Mouse (Mus musculus) midbrain, embryonic 10.5 days (tissue): ENCODE data around the gene Tubb2a. TPM values are rescaled to one million over a fixed set of nuclear protein-coding genes. Genes with fewer than 3 reads are reported as not detected.

ENCODE experiments used
- DNase-seq: peaks from one replicate; pipeline ENCODE4 v3.0.0-alpha.2; 2017; ENCODE audit warnings: low spot score
- H3K27ac ChIP-seq: fragments of 300-500 bp; sonication (generic); replicated peaks from 2 replicates; pipeline ENCODE4 v1.5.1; 2016; ENCODE audit warnings: mild to moderate bottlenecking
- H3K27me3 ChIP-seq: fragments of 300-500 bp; sonication (generic); 2 replicates; pipeline ENCODE4 v1.6.1; 2016; ENCODE audit warnings: low read depth, mild to moderate bottlenecking; ENCODE audit not compliant: poor library complexity, severe bottlenecking
- H3K36me3 ChIP-seq: fragments of 300-500 bp; sonication (generic); 2 replicates; pipeline ENCODE4 v1.6.1; 2016; ENCODE audit warnings: mild to moderate bottlenecking, moderate library complexity
- H3K4me1 ChIP-seq: fragments of 300-500 bp; sonication (generic); 2 replicates; pipeline ENCODE4 v1.6.1; 2016
- H3K4me3 ChIP-seq: fragments of 300-500 bp; sonication (generic); 2 replicates; pipeline ENCODE4 v1.5.1; 2016; ENCODE audit warnings: mild to moderate bottlenecking, moderate library complexity
- H3K9me3 ChIP-seq: fragments of 300-500 bp; sonication (generic); replicated peaks from 2 replicates; pipeline ENCODE4 v1.6.1; 2016; ENCODE audit warnings: mild to moderate bottlenecking
- WGBS: fragments of 180-500 bp; shearing (Covaris S2); methylation state at CpG from one replicate; pipeline ENCODE4 v1.1.7; 2016; 5-methylcytosine and 5-hydroxymethylcytosine counted together
- polyA plus RNA-seq: library from polyadenylated mRNA; unstranded; fragments of >200 nt; fragmentation: Nextera tagmentation; extraction: Ambion mirVana; gene quantifications from 2 replicates; pipeline ENCODE4 v1.2.1, GENCODE M21; 2016

Gene Tubb2a
- polyA plus RNA-seq, result 242 and 377 TPM in 2 replicates

DNA sequence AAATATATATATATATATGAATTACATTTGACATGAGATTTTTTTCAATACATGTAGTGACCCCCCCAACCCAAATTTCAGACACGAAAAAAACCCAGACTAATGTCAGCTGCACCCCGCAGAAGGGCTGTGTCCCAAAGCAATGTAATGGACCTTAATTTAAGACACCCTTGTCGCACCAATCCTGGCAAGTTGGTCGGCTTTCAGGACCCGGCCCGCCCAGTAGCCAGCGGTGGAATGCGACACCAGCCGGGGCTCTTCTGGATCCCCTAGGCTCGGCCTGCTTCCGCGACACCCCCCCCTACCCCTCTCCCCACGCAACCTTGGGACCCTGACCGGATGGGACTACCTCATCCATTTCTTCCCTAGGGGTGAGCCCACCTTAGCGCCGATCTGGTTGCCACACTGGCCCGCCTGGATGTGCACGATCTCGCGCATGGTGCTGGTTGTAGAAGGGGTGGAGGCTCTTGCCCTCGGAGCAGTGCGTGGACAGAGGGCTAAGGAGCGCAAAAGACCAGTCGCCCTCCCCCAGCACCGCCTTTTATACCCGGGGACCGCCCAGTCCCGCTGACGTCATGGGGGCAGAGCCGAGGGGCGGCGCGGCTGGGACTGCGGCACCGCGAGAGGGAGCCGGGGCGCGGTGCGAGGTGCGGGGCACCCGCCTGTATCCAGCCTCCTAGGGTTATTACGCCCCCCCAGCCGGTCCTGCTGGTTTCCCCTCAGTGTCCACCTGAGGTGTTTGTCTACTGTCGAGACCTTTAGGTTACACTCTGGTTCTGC, at the start of gene Tubb2a:
Gene Tubb2a, minus strand, starts transcription at position 516 of the 780 bp plus-strand sequence.
- DNase-seq, result peak; percentile 86
- Histone ChIP-seq H3K27me3 (peaks cover 25% of the 10 kb centered on the region), H3K9me3 (no peaks in the 10 kb centered on the region), H3K27ac (peak within 1 kb of the TSS; percentile 88), H3K4me1 (peaks cover 47% of the 10 kb centered on the region), H3K36me3 (peaks cover 22% of the 10 kb centered on the region), H3K4me3 (peak within 1 kb of the TSS; percentile 83)
- WGBS, result 2% methylated on average over 45 of the region's 45 CpGs

- no peaks in the 10 kb centered on the region for H3K9me3 ChIP-seq
- no peak for DNase-seq
- peaks cover 72% of the 10 kb centered on the region for H3K4me1 ChIP-seq
- H3K36me3 ChIP-seq, result peaks cover 82% of the 10 kb centered on the region
- H3K27ac ChIP-seq, result no peak overlapping the region
- H3K27me3 ChIP-seq, result no peaks in the 10 kb centered on the region
- WGBS, result 81% methylated on average over 4 of the region's 4 CpGs
- H3K4me3 ChIP-seq, result peak overlapping the region; percentile 49
Observed at GRCm38 (mm10) chr13:34125711-34126110, 47.9 kb upstream of the Tubb2a start.

DNA sequence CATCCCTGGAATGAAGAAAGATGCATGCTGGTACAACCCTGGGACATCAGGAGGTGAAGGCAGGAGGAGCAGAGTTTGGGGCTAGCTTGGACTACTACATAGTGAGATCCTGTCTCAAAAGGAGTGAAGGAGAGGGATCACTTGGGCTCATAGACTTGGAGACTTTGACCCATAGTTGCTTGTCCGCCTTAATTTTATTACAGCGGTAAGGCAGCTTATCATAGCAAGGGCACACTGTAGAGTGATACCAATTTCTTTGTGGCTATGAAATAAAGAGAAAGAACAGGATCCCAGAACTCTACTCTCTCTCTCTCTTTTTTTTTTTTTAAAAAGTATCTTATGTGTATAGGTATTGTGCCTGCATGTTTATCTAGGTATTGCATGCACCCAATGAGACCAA, 42.7 kb upstream of the Tubb2a start:
- H3K4me1 ChIP-seq, result peaks cover 38% of the 10 kb centered on the region
- 95% methylated on average over 2 of the region's 2 CpGs for WGBS
- H3K9me3 ChIP-seq, result no peaks in the 10 kb centered on the region
- H3K27me3 ChIP-seq, result no peaks in the 10 kb centered on the region
- no peak overlapping the region for H3K4me3 ChIP-seq
- H3K36me3 ChIP-seq, result peaks cover 62% of the 10 kb centered on the region
- no peak for DNase-seq
- H3K27ac ChIP-seq, result no peak overlapping the region

DNA sequence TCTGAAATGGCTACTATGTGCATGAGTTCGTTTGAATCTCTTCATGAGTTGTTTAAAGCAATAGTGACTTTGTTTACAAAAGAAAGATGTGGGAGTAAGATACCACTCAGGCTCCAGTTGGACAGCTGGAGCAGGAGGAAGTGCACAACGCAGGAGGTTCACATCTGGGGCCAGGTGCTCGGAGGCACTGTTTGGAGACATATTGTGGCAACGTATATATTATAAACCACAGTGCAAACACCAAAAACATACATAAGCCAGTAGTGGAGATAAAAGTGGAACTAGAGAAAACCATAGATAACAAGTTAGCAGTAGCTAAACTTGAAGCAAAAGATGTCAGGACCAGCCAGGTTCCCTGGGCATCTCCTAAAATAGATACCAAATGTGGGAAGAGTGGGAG, 41.6 kb upstream of the Tubb2a start:
- Histone ChIP-seq H3K4me3 (no peak overlapping the region), H3K36me3 (peaks cover 52% of the 10 kb centered on the region)
- 86% methylated on average over 4 of the region's 4 CpGs for WGBS

DNA sequence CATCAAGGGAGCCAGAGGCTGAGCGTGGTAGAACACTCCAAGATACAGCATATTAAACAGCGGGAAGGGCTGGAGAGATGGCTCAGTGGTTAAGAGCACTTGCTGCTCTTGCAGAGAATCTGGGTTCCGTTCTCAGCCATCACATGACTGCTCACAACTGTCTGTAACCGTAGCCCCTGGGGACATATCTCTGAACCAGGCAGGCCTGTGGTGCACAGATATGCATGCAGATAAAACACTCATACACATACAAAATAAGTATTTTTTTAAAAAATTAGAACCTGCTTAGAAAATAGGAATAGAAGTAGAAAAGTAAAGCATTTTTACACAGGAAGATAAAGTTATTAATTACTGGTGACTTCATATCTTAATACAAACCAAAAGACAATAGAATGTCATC, 41.0 kb upstream of the Tubb2a start:
- no peak overlapping the region for H3K27ac ChIP-seq
- 86% methylated on average over 4 of the region's 4 CpGs for WGBS
- peaks cover 21% of the 10 kb centered on the region for H3K4me1 ChIP-seq
- peaks cover 46% of the 10 kb centered on the region for H3K36me3 ChIP-seq
- no peak for DNase-seq
- no peak overlapping the region for H3K4me3 ChIP-seq
- no peaks in the 10 kb centered on the region for H3K27me3 ChIP-seq
- H3K9me3 ChIP-seq, result no peaks in the 10 kb centered on the region

More for the DNA sequence above, 41.6 kb upstream of the Tubb2a start:
- peaks cover 27% of the 10 kb centered on the region for H3K4me1 ChIP-seq
- H3K27ac ChIP-seq, result no peak overlapping the region
- no peak for DNase-seq
- no peaks in the 10 kb centered on the region for H3K9me3 ChIP-seq
- H3K27me3 ChIP-seq, result no peaks in the 10 kb centered on the region

DNA sequence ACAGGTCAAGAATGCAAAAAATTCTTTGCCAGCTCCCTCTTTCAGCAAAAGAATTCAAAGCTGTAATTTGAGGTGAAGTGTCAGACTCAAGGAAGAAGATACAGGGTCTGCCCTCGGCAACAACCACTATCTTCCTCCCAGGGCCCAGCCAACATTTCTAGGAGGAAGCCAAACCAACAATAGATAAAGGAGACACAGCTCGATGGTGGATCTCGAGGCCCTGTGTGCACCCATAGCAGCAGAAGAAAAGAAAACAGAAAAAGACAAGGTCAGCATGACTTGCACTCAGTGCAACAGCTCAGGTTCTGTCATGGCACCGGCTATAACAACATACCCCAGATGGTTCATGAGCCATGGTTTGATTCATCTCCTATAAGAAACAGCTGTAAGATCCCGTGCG, 38.7 kb upstream of the Tubb2a start:
- Histone ChIP-seq H3K4me1 (peaks cover 7% of the 10 kb centered on the region), H3K9me3 (no peaks in the 10 kb centered on the region), H3K36me3 (peaks cover 23% of the 10 kb centered on the region), H3K27me3 (peaks cover 9% of the 10 kb centered on the region; the same call in 1 of the 2 replicates), H3K4me3 (no peak overlapping the region), H3K27ac (no peak overlapping the region)
- no peak for DNase-seq
- 85% methylated on average over 6 of the region's 6 CpGs for WGBS

DNA sequence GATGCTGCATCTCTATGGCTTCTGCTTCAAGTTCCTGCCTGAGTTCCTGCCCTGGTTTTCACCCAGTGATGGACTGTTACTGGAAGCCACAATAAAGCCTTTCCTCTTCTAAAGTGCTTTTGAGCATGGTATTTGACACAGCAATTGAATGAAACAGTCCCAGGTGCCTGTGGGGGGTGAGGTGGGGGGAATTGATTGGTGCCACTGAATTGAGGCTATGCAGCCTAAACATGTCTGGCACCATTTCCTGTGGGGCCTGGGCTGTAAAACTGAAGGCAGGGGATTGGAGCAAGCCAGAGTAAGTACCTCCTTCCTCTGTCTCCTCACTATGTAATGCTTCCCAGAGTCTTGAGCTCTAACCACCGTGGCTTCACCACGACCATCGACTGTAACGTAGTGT, 36.8 kb upstream of the Tubb2a start:
- H3K9me3 ChIP-seq, result no peaks in the 10 kb centered on the region
- H3K27me3 ChIP-seq, result peaks cover 15% of the 10 kb centered on the region; the same call in 1 of the 2 replicates
- no peak for DNase-seq
- 0 out of 2 replicates have a peak, but pooled peaks cover 8% of the 10 kb centered on the region for H3K36me3 ChIP-seq
- H3K4me3 ChIP-seq, result no peak overlapping the region
- peaks cover 23% of the 10 kb centered on the region for H3K4me1 ChIP-seq
- no peak overlapping the region for H3K27ac ChIP-seq
- WGBS, result 89% methylated on average over 4 of the region's 4 CpGs

DNA sequence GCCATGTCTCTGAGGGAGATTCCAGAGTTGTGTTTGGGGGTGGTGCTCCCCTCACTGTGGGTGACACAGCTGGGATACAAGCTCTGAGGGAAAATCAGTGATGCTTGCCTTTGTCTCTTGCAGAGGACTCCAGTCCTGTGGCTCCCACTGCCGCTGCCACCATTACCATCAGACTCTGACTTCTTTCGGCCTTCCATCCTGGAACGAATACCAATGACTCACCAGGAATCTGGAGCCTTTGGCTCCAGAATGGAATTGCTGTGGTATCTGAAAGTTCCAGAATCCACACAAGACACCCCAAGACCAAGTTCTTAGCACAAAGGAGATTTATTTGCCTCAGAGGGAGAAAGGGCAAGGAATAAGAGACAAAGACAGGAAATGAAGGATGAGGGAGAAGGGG, 35.3 kb upstream of the Tubb2a start:
- H3K27me3 ChIP-seq, result peaks cover 15% of the 10 kb centered on the region; the same call in 1 of the 2 replicates
- no peak overlapping the region for H3K27ac ChIP-seq
- H3K4me1 ChIP-seq, result peaks cover 32% of the 10 kb centered on the region
- H3K9me3 ChIP-seq, result no peaks in the 10 kb centered on the region
- no peak for DNase-seq
- 94% methylated on average over 3 of the region's 3 CpGs for WGBS
- 0 out of 2 replicates have a peak, but pooled peaks cover 6% of the 10 kb centered on the region for H3K36me3 ChIP-seq
- H3K4me3 ChIP-seq, result no peak overlapping the region

- H3K27ac ChIP-seq, result no peak overlapping the region
- H3K4me3 ChIP-seq, result no peak overlapping the region
- H3K4me1 ChIP-seq, result peaks cover 32% of the 10 kb centered on the region
- peaks cover 15% of the 10 kb centered on the region; the same call in 1 of the 2 replicates for H3K27me3 ChIP-seq
- 93% methylated on average over 5 of the region's 5 CpGs for WGBS
- H3K36me3 ChIP-seq, result 0 out of 2 replicates have a peak, but pooled peaks cover 6% of the 10 kb centered on the region
- DNase-seq, result no peak
- no peaks in the 10 kb centered on the region for H3K9me3 ChIP-seq
Observed at GRCm38 (mm10) chr13:34112369-34113081, 34.7 kb upstream of the Tubb2a start.

GRCm38 (mm10) chr13:34111878-34112277, 34.1 kb upstream of the Tubb2a start:
- Histone ChIP-seq H3K27ac (no peak overlapping the region), H3K4me3 (no peak overlapping the region), H3K27me3 (peaks cover 15% of the 10 kb centered on the region; the same call in 1 of the 2 replicates), H3K4me1 (peaks cover 32% of the 10 kb centered on the region), H3K9me3 (no peaks in the 10 kb centered on the region), H3K36me3 (0 out of 2 replicates have a peak, but pooled peaks cover 6% of the 10 kb centered on the region)
- DNase-seq, result no peak
- WGBS, result 78% methylated on average over 3 of the region's 3 CpGs

- no peak for DNase-seq
- H3K27ac ChIP-seq, result no peak overlapping the region
- 82% methylated on average over 5 of the region's 5 CpGs for WGBS
- peaks cover 15% of the 10 kb centered on the region; the same call in 1 of the 2 replicates for H3K27me3 ChIP-seq
- H3K9me3 ChIP-seq, result no peaks in the 10 kb centered on the region
- no peak overlapping the region for H3K4me3 ChIP-seq
- H3K4me1 ChIP-seq, result peaks cover 32% of the 10 kb centered on the region
- 0 out of 2 replicates have a peak, but pooled peaks cover 6% of the 10 kb centered on the region for H3K36me3 ChIP-seq
Observed at GRCm38 (mm10) chr13:34111019-34111418, 33.2 kb upstream of the Tubb2a start.

GRCm38 (mm10) chr13:34109677-34110058, 31.9 kb upstream of the Tubb2a start:
- WGBS, result 17% methylated on average over 4 of the region's 4 CpGs
- DNase-seq, result peak; percentile 37
- H3K4me3 ChIP-seq, result no peak overlapping the region

More at GRCm38 (mm10) chr13:34109677-34110058, 31.9 kb upstream of the Tubb2a start:
- no peaks in the 10 kb centered on the region for H3K9me3 ChIP-seq
- peaks cover 15% of the 10 kb centered on the region; the same call in 1 of the 2 replicates for H3K27me3 ChIP-seq
- H3K27ac ChIP-seq, result peak overlapping the region; percentile 33; the same call in 1 of the 2 replicates
- peaks cover 32% of the 10 kb centered on the region for H3K4me1 ChIP-seq
- H3K36me3 ChIP-seq, result no peaks in the 10 kb centered on the region
